Mouse (Mus musculus): ENCODE results near the gene Krt8.

Krt8 gene

GRCm38 (mm10) chr15:101974083-101974845, 30.0 kb downstream of the Krt8 start:
- DNase-seq, result no peak

- DNase-seq, result peak; percentile 57 to 77
Observed at GRCm38 (mm10) chr15:101973414-101974077, 30.7 kb downstream of the Krt8 start.

- DNase-seq, result no peak
Observed at GRCm38 (mm10) chr15:101970536-101970935, 33.7 kb downstream of the Krt8 start.

GRCm38 (mm10) chr15:101966808-101967207, 37.5 kb downstream of the Krt8 start:
- no peak for DNase-seq

GRCm38 (mm10) chr15:101958891-101959290, 45.4 kb downstream of the Krt8 start:
- no peak for DNase-seq

- no peak for DNase-seq
Observed at GRCm38 (mm10) chr15:101954187-101954586, 50.1 kb downstream of the Krt8 start, which contains the start of gene Krt78. Gene Krt78 (minus strand): TSS chr15:101954287.

- no peak for DNase-seq
Observed at GRCm38 (mm10) chr15:101952733-101953474, 51.4 kb downstream of the Krt8 start.
